Mouse (Mus musculus) thymus, adult 2 months (tissue): ENCODE measurements at regions not wholly inside any gene's neighbourhood (a gene's known extent, or its start where the extent isn't known, plus 50 kb on each side); places are given as distances from the start of the nearest gene placed in this dataset.

ENCODE experiments used
- CTCF ChIP-seq: fragments of 200-500 bp; IDR thresholded peaks from 2 replicates; pipeline ENCODE4 v1.5.1; 2012; ENCODE audit warnings: mild to moderate bottlenecking, control low read depth, low read length, moderate library complexity, borderline replicate concordance; ENCODE audit not compliant: control insufficient read depth, poor library complexity, insufficient read depth; ENCODE audit errors: extremely low read depth
- POLR2A ChIP-seq: fragments of 200-500 bp; IDR thresholded peaks from 2 replicates; pipeline ENCODE4 v1.6.1; 2012; ENCODE audit warnings: mild to moderate bottlenecking, low read length, control low read depth, moderate library complexity; ENCODE audit not compliant: control insufficient read depth, poor library complexity, insufficient read depth; ENCODE audit errors: extremely low read depth

- TF ChIP-seq CTCF (no peak), POLR2A (no peak)
Observed at GRCm38 (mm10) chr15:96515620-96516019, 55.0 kb upstream of the Scaf11 start.
